Mouse (Mus musculus) ES-E14 (cell line): ENCODE data around the gene Rdh8. TPM values are rescaled to one million over a fixed set of nuclear protein-coding genes. Genes with fewer than 3 reads are reported as not detected.

ENCODE experiments used
- DNase-seq: peaks from one replicate; pipeline ENCODE4 v3.0.0-alpha.2; 2013; ENCODE audit warnings: low read depth, low spot score
- H3K27ac ChIP-seq: 2 replicates; pipeline ENCODE4 v1.5.1; 2012; ENCODE audit warnings: low read depth, mild to moderate bottlenecking, low read length, moderate library complexity, mixed read lengths; ENCODE audit not compliant: poor library complexity, insufficient read depth, severe bottlenecking
- H3K36me3 ChIP-seq: 2 replicates; pipeline ENCODE4 v1.6.1; 2012; ENCODE audit warnings: mild to moderate bottlenecking, low read length, moderate library complexity, mixed read lengths; ENCODE audit not compliant: control insufficient read depth, poor library complexity, insufficient read depth, severe bottlenecking
- H3K4me1 ChIP-seq, 2 experiments: fragments of 150-350 bp in 1 of 2; sonication (generic) in 1 of 2; 2 replicates each; pipeline ENCODE4 v1.6.1; 2012; ENCODE audit warnings: low read length in 2 of 2, mild to moderate bottlenecking in 1 of 2, mixed read lengths in 1 of 2; ENCODE audit not compliant: control insufficient read depth in 2 of 2, insufficient read depth in 2 of 2, poor library complexity in 1 of 2
- H3K4me3 ChIP-seq, 2 experiments: fragments of 150-350 bp in 1 of 2; sonication (generic) in 1 of 2; 2 replicates each; pipeline ENCODE4 v1.5.1; 2012; ENCODE audit warnings: low read length in 2 of 2, low read depth in 1 of 2, mild to moderate bottlenecking in 1 of 2, mixed read lengths in 1 of 2; ENCODE audit not compliant: insufficient read depth in 1 of 2, poor library complexity in 1 of 2, severe bottlenecking in 1 of 2
- H3K9ac ChIP-seq: 2 replicates; pipeline ENCODE4 v1.6.1; 2012; ENCODE audit warnings: low read depth, mild to moderate bottlenecking, low read length, mixed read lengths; ENCODE audit not compliant: poor library complexity, insufficient read depth, severe bottlenecking
- H3K9me3 ChIP-seq: fragments of 150-350 bp; sonication (generic); 2 replicates; pipeline ENCODE4 v1.6.1; 2012; ENCODE audit warnings: low read depth, mild to moderate bottlenecking, low read length; ENCODE audit not compliant: control insufficient read depth, insufficient read depth
- CHD2 ChIP-seq: IDR thresholded peaks from 2 replicates; pipeline ENCODE4 v1.6.1; 2014; ENCODE audit warnings: mild to moderate bottlenecking, low read depth, low read length, inconsistent platforms
- HCFC1 ChIP-seq: IDR thresholded peaks from 2 replicates; pipeline ENCODE4 v1.6.1; 2012; ENCODE audit warnings: low read length, inconsistent platforms, borderline replicate concordance; ENCODE audit not compliant: insufficient read depth
- MAFK ChIP-seq: IDR thresholded peaks from 2 replicates; pipeline ENCODE4 v1.6.1; 2014; ENCODE audit warnings: mild to moderate bottlenecking, low read depth, low read length, inconsistent platforms; ENCODE audit not compliant: insufficient read depth
- ZC3H11A ChIP-seq: IDR thresholded peaks from 2 replicates; pipeline ENCODE4 v1.6.1; 2012; ENCODE audit warnings: low read depth, mild to moderate bottlenecking, inconsistent platforms, low read length, borderline replicate concordance
- ZNF384 ChIP-seq: IDR thresholded peaks from 2 replicates; pipeline ENCODE4 v1.6.1; 2012; ENCODE audit warnings: low read depth, low read length, inconsistent platforms
- in situ Hi-C, 2 experiments: fragments of 600-800 bp; cut with MboI; formaldehyde crosslinking; loops; one replicate each; pipeline ENCODE4 v1.15.1; 2025; ENCODE audit warnings: low sequenced_read_pairs in 2 of 2, inconsistent platforms in 1 of 2; ENCODE audit not compliant: unreplicated experiment in 2 of 2
- total RNA-seq: library from RNA; depleted of rRNA; stranded (reverse); fragments of 300-350 nt; gene quantifications from 2 replicates; pipeline ENCODE4 v1.2.3, GENCODE M21; 2012

Rdh8 gene
- total RNA-seq, 1 experiment: not detected

GRCm38 (mm10) chr9:20790345-20790744, 28.0 kb upstream of the Rdh8 start:
- TF ChIP-seq HCFC1 (no peak), CHD2 (no peak), MAFK (no peak), ZC3H11A (no peak), ZNF384 (no peak)
- Histone ChIP-seq H3K4me3 (no peak overlapping the region), H3K9me3 (no peaks in the 10 kb centered on the region), H3K27ac (no peak overlapping the region), H3K9ac (no peak overlapping the region), H3K4me1 (peaks cover 0 to 4% of the 10 kb centered on the region in 2 experiments; a peak in 2 of 4 replicates), H3K36me3 (no peaks in the 10 kb centered on the region)
- no peak for DNase-seq
- in situ Hi-C loops: no loop called here

DNA sequence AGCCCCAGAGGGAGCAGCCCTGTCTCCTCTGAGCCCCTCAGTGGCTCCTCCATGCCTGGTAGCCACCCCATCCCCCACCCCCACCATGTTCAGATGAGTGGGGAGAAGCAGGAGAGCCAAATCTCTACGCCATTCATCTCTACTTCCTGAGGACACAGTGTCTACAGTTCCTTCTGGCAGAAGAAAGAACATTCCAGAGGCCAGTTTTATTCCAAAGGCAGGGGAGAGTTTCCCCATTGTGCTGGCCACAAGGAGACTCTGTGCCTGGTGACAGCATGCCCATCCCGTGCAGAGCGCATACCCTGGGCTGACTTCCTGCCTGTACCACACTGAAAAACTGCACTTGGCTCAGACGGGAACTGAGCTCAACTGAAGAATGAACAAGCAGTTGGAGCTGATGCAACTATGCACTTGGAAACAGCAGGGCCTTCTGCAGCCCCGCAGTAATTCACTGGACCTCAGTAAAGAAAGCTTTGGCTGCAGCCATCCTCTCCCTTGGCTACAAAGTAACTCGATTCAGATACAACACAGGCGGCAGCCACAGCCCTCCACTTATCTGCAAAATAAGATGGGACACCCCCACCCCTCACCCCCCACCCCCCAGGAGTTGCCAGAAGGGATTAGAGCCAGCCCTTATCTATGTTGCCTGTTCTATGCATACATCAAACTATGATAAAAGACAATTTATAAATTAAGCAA, 24.0 kb upstream of the Rdh8 start:
- Histone ChIP-seq H3K4me1 (peaks cover 0 to 7% of the 10 kb centered on the region in 2 experiments; a peak in 2 of 4 replicates), H3K9ac (no peak overlapping the region), H3K4me3 (no peak overlapping the region), H3K9me3 (no peaks in the 10 kb centered on the region), H3K27ac (no peak overlapping the region), H3K36me3 (no peaks in the 10 kb centered on the region)
- in situ Hi-C loops: no loop called here
- TF ChIP-seq HCFC1: no peak
- TF ChIP-seq ZNF384: no peak
- TF ChIP-seq CHD2: no peak
- no peak for TF ChIP-seq MAFK
- TF ChIP-seq ZC3H11A: no peak
- DNase-seq: no peak

GRCm38 (mm10) chr9:20804266-20805158, 13.8 kb upstream of the Rdh8 start:
- peak; percentile 38 for DNase-seq
- Histone ChIP-seq H3K27ac (no peak overlapping the region), H3K36me3 (no peaks in the 10 kb centered on the region), H3K9me3 (no peaks in the 10 kb centered on the region), H3K4me1 (no peaks in the 10 kb centered on the region), H3K9ac (no peak overlapping the region), H3K4me3 (no peak overlapping the region)
- no peak for TF ChIP-seq ZNF384
- TF ChIP-seq CHD2: no peak
- in situ Hi-C loops: no loop called here

GRCm38 (mm10) chr9:20805159-20805495, 13.2 kb upstream of the Rdh8 start:
- DNase-seq: no peak
- H3K4me3 ChIP-seq: no peak overlapping the region
- TF ChIP-seq CHD2 (no peak), HCFC1 (no peak), MAFK (no peak), ZC3H11A (no peak), ZNF384 (no peak)
- in situ Hi-C loops: no loop called here
- H3K9me3 ChIP-seq: no peaks in the 10 kb centered on the region
- H3K4me1 ChIP-seq: no peaks in the 10 kb centered on the region
- no peak overlapping the region for H3K9ac ChIP-seq
- H3K36me3 ChIP-seq: no peaks in the 10 kb centered on the region
- H3K27ac ChIP-seq: no peak overlapping the region
